In the genomic region with DNA sequence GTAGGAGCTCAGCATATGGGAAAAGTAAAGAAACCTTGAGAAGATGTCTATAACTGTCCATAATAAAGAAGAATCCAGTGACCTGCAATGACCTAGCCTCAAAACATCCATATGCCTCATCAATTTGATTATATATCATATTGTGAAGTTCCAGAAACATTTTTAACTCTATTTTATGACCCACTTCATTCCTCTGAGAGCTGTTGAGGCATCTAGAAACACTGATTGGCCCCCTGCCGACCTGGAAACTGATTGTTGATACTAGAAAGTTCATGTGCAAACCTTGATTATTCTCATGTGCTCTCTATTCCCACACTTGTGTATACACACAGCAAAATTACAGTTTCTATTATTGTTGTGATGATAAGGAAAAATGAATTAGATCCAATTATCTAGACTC, we compare ENCODE assay signal across 12 mouse cellular contexts.
"Had no signal": no experiment of that assay in that cellular context is flagged by ENCODE, and none has a peak within 500 bp of the region (broad histone marks: within the 10 kb centered on the region; RNA-seq: fewer than 3 reads in every experiment).

No protein-coding gene starts in this region.

- H3K36me3 ChIP-seq: liver, embryonic 13.5 days had no signal

- H3K4me1 ChIP-seq: liver, embryonic 13.5 days had no signal

- H3K27ac ChIP-seq: left cerebral cortex, adult 2 months; liver, embryonic 13.5 days had no signal

- H3K27me3 ChIP-seq: liver, embryonic 13.5 days had no signal

- H3K9me3 ChIP-seq: liver, embryonic 13.5 days had no signal

- H3K4me2 ChIP-seq: liver, embryonic 13.5 days; midbrain, embryonic 11.5 days had no signal

- H3K4me3 ChIP-seq: left cerebral cortex, adult 2 months; liver, embryonic 13.5 days had no signal

- H3K9ac ChIP-seq: liver, embryonic 13.5 days had no signal

- DNase-seq: kidney, adult 2 months; kidney, postnatal 25 days; layer of hippocampus, postnatal 36 days; liver, embryonic 13.5 days; lung, adult 2 months; lung, postnatal 14 days; lung, postnatal 4 days; midbrain, embryonic 14.5 days; thymus, adult 18-20 months; thymus, postnatal 36 days had no signal
